Mouse (Mus musculus) limb, embryonic 12.5 days (tissue): ENCODE measurements around the gene Il17re. TPM values are rescaled to one million over a fixed set of nuclear protein-coding genes. Genes with fewer than 3 reads are reported as not detected.

Experiments used
- ATAC-seq: fragments of 200-750 bp; cut with Nextera tagmentation; 2 replicates; pipeline ENCODE4 v1.8.0; 2017; ENCODE audit warnings: low read depth, moderate TSS enrichment; ENCODE audit not compliant: insufficient number of reproducible peaks, insufficient read depth, low FRiP score, low TSS enrichment
- H3K27ac ChIP-seq: fragments of 300-500 bp; sonication (generic); 2 replicates; pipeline ENCODE4 v1.5.1; 2016; ENCODE audit warnings: mild to moderate bottlenecking, moderate library complexity
- H3K27me3 ChIP-seq: fragments of 300-500 bp; sonication (generic); 2 replicates; pipeline ENCODE4 v1.6.1; 2016; ENCODE audit warnings: mild to moderate bottlenecking, moderate library complexity
- H3K36me3 ChIP-seq: fragments of 300-500 bp; sonication (generic); 2 replicates; pipeline ENCODE4 v1.6.1; 2016; ENCODE audit warnings: mild to moderate bottlenecking, moderate library complexity
- H3K4me1 ChIP-seq: fragments of 300-500 bp; sonication (generic); replicated peaks from 2 replicates; pipeline ENCODE4 v1.6.1; 2016
- H3K4me2 ChIP-seq: fragments of 300-500 bp; sonication (generic); 2 replicates; pipeline ENCODE4 v1.6.1; 2016; ENCODE audit warnings: mild to moderate bottlenecking, moderate library complexity
- H3K4me3 ChIP-seq: fragments of 300-500 bp; sonication (generic); replicated peaks from 2 replicates; pipeline ENCODE4 v1.5.1; 2016; ENCODE audit warnings: mild to moderate bottlenecking
- H3K9ac ChIP-seq: fragments of 300-500 bp; sonication (generic); replicated peaks from 2 replicates; pipeline ENCODE4 v1.6.1; 2016; ENCODE audit warnings: mild to moderate bottlenecking, moderate library complexity
- H3K9me3 ChIP-seq: fragments of 300-500 bp; sonication (generic); 2 replicates; pipeline ENCODE4 v1.6.1; 2016; ENCODE audit warnings: mild to moderate bottlenecking, moderate library complexity
- WGBS: fragments of 180-500 bp; shearing (Covaris S2); methylation state at CpG from one replicate; pipeline ENCODE4 v1.1.7; 2016; 5-methylcytosine and 5-hydroxymethylcytosine counted together
- polyA plus RNA-seq: library from polyadenylated mRNA; unstranded; fragments of >200 nt; fragmentation: Nextera tagmentation; extraction: Ambion mirVana; gene quantifications from 2 replicates; pipeline ENCODE4 v1.2.1, GENCODE M21; 2016

The Il17re gene
- polyA plus RNA-seq, 1 experiment from 2014 or later, result 3.4 TPM

DNA sequence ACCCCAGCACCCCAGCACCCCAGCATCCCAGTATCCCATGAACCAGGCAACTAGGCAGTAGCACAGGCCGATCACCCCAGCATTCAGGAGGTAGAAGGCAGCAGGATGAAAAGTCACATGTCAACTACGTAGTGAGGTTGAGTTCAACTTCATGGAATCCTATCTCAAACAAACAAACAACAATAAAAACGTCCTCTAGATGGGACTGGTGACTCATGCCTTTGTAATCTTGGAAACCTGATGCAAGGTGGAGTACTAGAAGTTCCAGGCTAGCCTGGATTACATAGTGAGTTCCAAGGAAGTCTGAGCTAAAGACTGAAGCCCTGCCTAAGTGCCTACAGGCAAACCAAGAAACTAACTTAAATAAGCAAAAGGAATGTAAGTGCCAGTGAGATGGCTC is 27.4 kb upstream of the Il17re start:
- H3K27me3 ChIP-seq, result 0 out of 2 replicates have a peak, but pooled peaks cover 3% of the 10 kb centered on the region
- no peaks in the 10 kb centered on the region for H3K4me1 ChIP-seq
- no peaks in the 10 kb centered on the region for H3K36me3 ChIP-seq
- no peak overlapping the region for H3K27ac ChIP-seq
- no peak overlapping the region for H3K9ac ChIP-seq
- no peak overlapping the region for H3K4me2 ChIP-seq
- 57% methylated on average over 3 of the region's 3 CpGs for WGBS
- no peak for ATAC-seq
- H3K4me3 ChIP-seq, result no peak overlapping the region
- H3K9me3 ChIP-seq, result no peaks in the 10 kb centered on the region

GRCm38 (mm10) chr6:113431801-113432200 is 26.5 kb upstream of the Il17re start:
- H3K4me1 ChIP-seq, result no peaks in the 10 kb centered on the region
- 0 out of 2 replicates have a peak, but pooled peaks cover 3% of the 10 kb centered on the region for H3K27me3 ChIP-seq
- H3K36me3 ChIP-seq, result no peaks in the 10 kb centered on the region
- no peak overlapping the region for H3K9ac ChIP-seq
- H3K4me2 ChIP-seq, result no peak overlapping the region
- no peak overlapping the region for H3K27ac ChIP-seq
- 52% methylated on average over 3 of the region's 3 CpGs for WGBS
- no peak overlapping the region for H3K4me3 ChIP-seq
- ATAC-seq, result no peak
- no peaks in the 10 kb centered on the region for H3K9me3 ChIP-seq

GRCm38 (mm10) chr6:113433661-113434060 is 24.6 kb upstream of the Il17re start:
- H3K9ac ChIP-seq, result no peak overlapping the region
- H3K27me3 ChIP-seq, result 0 out of 2 replicates have a peak, but pooled peaks cover 3% of the 10 kb centered on the region
- H3K9me3 ChIP-seq, result no peaks in the 10 kb centered on the region
- no peak overlapping the region for H3K27ac ChIP-seq
- no peaks in the 10 kb centered on the region for H3K36me3 ChIP-seq
- WGBS, result 84% methylated on average over 3 of the region's 3 CpGs
- no peak overlapping the region for H3K4me3 ChIP-seq
- no peak for ATAC-seq
- H3K4me1 ChIP-seq, result no peaks in the 10 kb centered on the region
- H3K4me2 ChIP-seq, result no peak overlapping the region

DNA sequence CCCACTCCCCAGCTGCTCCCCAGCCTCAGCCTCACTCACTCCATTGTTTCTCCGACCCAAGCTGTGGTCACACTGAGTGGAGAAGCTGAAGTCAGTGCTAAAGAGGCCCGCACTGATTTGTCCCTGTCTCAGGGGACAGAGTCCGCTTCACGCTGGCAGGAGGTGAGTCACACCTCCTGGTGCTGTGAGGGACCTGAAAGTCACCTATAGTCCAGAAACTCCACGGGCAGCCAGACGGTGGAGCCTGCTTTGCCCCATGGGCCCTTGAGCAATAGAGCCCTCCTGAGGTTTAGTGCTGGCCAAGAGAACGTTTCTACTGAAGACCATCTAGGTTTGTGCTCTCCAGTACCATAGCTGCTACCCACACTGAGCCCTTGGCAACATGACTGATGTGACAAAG is 23.6 kb upstream of the Il17re start:
- Histone ChIP-seq H3K4me2 (no peak overlapping the region), H3K9me3 (no peaks in the 10 kb centered on the region), H3K36me3 (no peaks in the 10 kb centered on the region), H3K27ac (no peak overlapping the region), H3K9ac (no peak overlapping the region), H3K27me3 (0 out of 2 replicates have a peak, but pooled peaks cover 3% of the 10 kb centered on the region), H3K4me1 (no peaks in the 10 kb centered on the region), H3K4me3 (no peak overlapping the region)
- 80% methylated on average over 7 of the region's 7 CpGs for WGBS
- no peak for ATAC-seq

DNA sequence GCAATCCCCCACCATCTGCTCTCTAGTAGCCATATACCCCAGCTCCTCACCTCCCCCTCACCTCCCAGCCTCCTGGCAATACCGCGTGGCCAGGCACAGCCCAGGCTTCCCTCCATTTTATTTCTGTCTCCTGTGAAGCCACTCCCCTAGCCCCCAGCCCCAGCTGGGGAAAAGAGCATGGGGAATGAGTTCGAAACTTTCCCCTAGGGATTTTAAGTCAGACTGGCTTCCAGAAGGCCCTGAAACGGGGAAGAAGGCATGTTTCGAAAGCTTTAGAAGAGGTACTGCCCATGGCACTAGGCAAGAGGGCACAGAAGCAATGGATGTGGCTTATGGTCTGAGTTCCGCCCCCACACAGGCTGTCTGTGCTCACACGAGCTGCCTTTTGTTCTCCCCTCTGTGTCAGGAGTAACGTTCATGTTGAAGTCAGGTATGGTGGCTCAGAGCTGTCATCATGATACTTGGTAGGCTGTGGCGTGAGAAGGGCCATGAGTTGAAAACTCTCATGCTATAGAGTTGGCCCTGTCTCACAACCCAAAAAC is 22.5 kb upstream of the Il17re start, which contains the start of gene Cidec:
Gene Cidec (minus strand): TSS at position 97 of the 542 bp plus-strand sequence.
- no peaks in the 10 kb centered on the region for H3K36me3 ChIP-seq
- H3K4me2 ChIP-seq, result no peak within 1 kb of the TSS
- 74% methylated on average over 9 of the region's 9 CpGs for WGBS
- H3K9me3 ChIP-seq, result no peaks in the 10 kb centered on the region
- H3K27me3 ChIP-seq, result 0 out of 2 replicates have a peak, but pooled peaks cover 3% of the 10 kb centered on the region
- no peak for ATAC-seq
- H3K4me1 ChIP-seq, result no peaks in the 10 kb centered on the region
- no peak within 1 kb of the TSS for H3K9ac ChIP-seq
- H3K27ac ChIP-seq, result no peak within 1 kb of the TSS
- H3K4me3 ChIP-seq, result no peak within 1 kb of the TSS

DNA sequence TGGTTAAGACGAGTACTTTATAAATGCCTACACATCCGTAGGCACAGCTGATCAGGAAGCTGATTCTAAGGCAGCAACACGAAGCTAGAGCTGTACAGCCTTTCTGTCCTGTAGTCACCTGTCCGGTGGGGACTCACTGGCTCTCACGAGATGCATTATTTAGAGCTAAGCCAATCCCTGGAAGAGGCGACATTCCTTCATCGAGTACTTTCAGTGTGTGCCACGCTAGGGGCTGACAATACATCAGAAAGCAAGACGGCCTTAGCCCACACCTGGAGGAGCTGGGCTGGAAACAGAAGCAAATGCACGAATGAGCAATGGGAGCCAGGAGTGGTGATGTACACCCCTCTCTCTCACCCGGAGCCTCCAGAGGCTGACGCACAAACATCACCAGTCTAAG is 21.1 kb upstream of the Il17re start:
- Histone ChIP-seq H3K4me3 (no peak overlapping the region), H3K4me2 (no peak overlapping the region), H3K4me1 (0 out of 2 replicates have a peak, but pooled peaks cover 3% of the 10 kb centered on the region), H3K27me3 (0 out of 2 replicates have a peak, but pooled peaks cover 3% of the 10 kb centered on the region), H3K36me3 (no peaks in the 10 kb centered on the region), H3K27ac (no peak overlapping the region), H3K9ac (no peak overlapping the region), H3K9me3 (no peaks in the 10 kb centered on the region)
- WGBS, result 75% methylated on average over 12 of the region's 12 CpGs
- ATAC-seq, result no peak

DNA sequence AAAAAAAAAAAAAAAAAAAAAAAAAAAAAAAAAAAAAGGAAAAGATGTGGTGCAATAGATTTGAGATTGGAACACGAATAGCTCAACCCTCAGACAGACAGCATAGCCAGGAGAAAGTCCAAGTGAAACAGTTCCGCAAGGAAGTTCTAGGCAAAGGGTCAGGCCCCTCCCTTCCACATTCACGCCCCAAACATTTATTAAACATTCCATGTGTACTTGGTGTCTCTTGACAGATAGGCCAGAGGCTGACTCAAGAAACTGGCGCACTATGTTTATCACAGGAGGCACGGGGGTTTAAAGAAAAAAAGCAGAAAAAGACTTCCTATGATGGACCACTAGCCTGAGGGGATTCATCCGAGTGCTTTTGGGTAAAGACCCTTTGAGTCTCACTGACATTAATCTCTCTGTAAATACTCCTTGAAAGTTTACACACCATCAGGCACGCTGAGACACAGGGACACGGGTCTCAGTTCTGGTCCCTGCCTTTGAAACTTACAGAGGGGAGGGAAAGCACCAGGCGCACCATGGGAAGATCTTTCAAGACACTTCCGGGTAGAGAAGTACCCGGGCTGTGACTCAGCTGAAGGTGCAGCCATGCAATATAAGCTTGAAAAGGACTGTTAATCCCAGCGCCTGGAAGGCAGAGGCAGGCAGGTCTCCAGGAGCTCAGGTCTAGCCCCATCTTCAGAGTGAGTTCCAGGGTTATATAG is 19.4 kb upstream of the Il17re start:
- Histone ChIP-seq H3K36me3 (no peaks in the 10 kb centered on the region), H3K27ac (no peak overlapping the region), H3K9me3 (no peaks in the 10 kb centered on the region), H3K9ac (no peak overlapping the region), H3K4me3 (no peak overlapping the region), H3K4me2 (no peak overlapping the region), H3K4me1 (peaks cover 12% of the 10 kb centered on the region), H3K27me3 (0 out of 2 replicates have a peak, but pooled peaks cover 3% of the 10 kb centered on the region)
- WGBS, result 59% methylated on average over 12 of the region's 12 CpGs
- no peak for ATAC-seq

DNA sequence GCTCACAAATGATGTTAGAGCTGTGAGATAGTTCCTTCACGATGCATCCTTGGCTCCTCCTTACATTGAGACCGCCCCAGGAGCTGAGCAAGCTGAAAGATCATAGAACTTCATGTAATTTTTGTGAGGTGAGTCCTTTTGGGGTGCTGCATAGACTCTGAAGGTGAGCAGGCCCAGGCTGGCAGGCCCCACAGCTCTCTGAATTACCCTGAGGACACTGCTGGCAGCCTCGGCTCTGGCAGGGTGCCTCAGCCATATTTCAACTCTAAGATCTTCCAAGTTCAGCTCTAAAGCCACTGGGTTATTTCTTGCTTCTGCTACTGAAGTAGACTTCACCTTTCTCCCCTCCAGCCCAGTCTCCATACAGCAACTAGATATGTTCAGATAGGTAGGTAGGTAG is 17.6 kb upstream of the Il17re start:
- WGBS, result 80% methylated on average over 3 of the region's 3 CpGs
- no peak overlapping the region for H3K4me3 ChIP-seq
- H3K4me2 ChIP-seq, result no peak overlapping the region
- H3K27me3 ChIP-seq, result no peaks in the 10 kb centered on the region
- peaks cover 8% of the 10 kb centered on the region; the same call in 1 of the 2 replicates for H3K36me3 ChIP-seq
- H3K9me3 ChIP-seq, result no peaks in the 10 kb centered on the region
- no peak overlapping the region for H3K27ac ChIP-seq
- H3K4me1 ChIP-seq, result peaks cover 12% of the 10 kb centered on the region
- no peak overlapping the region for H3K9ac ChIP-seq
- ATAC-seq, result no peak

- no peak overlapping the region for H3K4me2 ChIP-seq
- no peaks in the 10 kb centered on the region for H3K9me3 ChIP-seq
- no peaks in the 10 kb centered on the region for H3K27me3 ChIP-seq
- H3K9ac ChIP-seq, result no peak overlapping the region
- H3K36me3 ChIP-seq, result peaks cover 11% of the 10 kb centered on the region
- no peak for ATAC-seq
- peaks cover 12% of the 10 kb centered on the region for H3K4me1 ChIP-seq
- no peak overlapping the region for H3K4me3 ChIP-seq
- 54% methylated on average over 7 of the region's 7 CpGs for WGBS
- no peak overlapping the region for H3K27ac ChIP-seq
Measured at GRCm38 (mm10) chr6:113441147-113441680, 17.1 kb upstream of the Il17re start.

GRCm38 (mm10) chr6:113442087-113442441 is 16.2 kb upstream of the Il17re start:
- Histone ChIP-seq H3K4me3 (peak overlapping the region; percentile 96), H3K27ac (0 out of 2 replicates have a peak overlapping the region, but pooled peaks have one; percentile 54), H3K9me3 (no peaks in the 10 kb centered on the region), H3K36me3 (peaks cover 19% of the 10 kb centered on the region), H3K27me3 (no peaks in the 10 kb centered on the region), H3K9ac (peak overlapping the region; percentile 94), H3K4me1 (peaks cover 12% of the 10 kb centered on the region), H3K4me2 (peak overlapping the region; percentile 82)
- 42% methylated on average over 9 of the region's 9 CpGs for WGBS
- ATAC-seq, result no peak

DNA sequence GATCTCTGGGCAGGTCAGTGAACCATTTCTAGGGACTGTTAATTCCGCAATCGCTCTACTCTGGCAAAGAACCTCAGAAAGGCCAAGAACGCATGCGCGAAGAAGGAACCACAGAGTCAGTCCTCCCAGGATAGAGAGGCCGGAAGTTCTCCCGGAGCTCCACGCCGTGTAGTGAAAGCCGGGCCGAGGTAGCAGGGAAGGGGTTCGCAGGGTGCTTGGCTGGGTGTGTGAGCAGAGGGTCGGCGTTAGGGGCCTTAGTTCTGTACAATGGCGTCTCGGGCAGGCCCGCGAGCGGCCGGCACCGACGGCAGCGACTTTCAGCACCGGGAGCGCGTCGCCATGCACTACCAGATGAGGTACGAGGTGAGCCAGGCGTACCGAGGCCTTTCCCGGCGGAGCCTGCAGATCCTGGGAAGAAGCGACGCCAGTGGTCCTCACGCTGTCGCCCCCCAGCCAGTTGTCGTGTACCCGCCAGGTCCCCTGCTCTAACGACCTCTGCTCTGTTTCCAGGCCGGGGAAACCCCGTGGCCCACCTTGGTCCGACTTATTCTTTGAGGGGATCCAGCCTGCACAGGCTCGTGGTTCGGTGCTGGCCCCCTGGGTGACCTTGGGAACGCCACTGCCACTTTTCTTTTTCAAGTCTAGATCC is 15.7 kb upstream of the Il17re start, which contains the start of gene Jagn1:
Gene Jagn1 (plus strand): TSS at position 128 of the 649 bp plus-strand sequence.
- peak within 1 kb of the TSS; percentile 69; the same call in 1 of the 2 replicates for H3K27ac ChIP-seq

More for the DNA sequence above, 15.7 kb upstream of the Il17re start, which contains the start of gene Jagn1:
- H3K4me2 ChIP-seq, result peak within 1 kb of the TSS; percentile 82
- peaks cover 12% of the 10 kb centered on the region for H3K4me1 ChIP-seq
- no peaks in the 10 kb centered on the region for H3K27me3 ChIP-seq
- WGBS, result under 1% methylated on average over 45 of the region's 45 CpGs
- peak within 1 kb of the TSS; percentile 94 for H3K9ac ChIP-seq
- ATAC-seq, result peak; percentile 82
- peaks cover 24% of the 10 kb centered on the region for H3K36me3 ChIP-seq
- peak within 1 kb of the TSS; percentile 96 for H3K4me3 ChIP-seq
- no peaks in the 10 kb centered on the region for H3K9me3 ChIP-seq
